Mouse (Mus musculus) neural tube, embryonic 15.5 days (tissue): ENCODE data around the gene Olfr685. TPM values are rescaled to one million over a fixed set of nuclear protein-coding genes. Genes with fewer than 3 reads are reported as not detected.

Experiments
- polyA plus RNA-seq: library from polyadenylated mRNA; unstranded; fragments of >200 nt; fragmentation: Nextera tagmentation; extraction: Ambion mirVana; gene quantifications from 2 replicates; pipeline ENCODE4 v1.2.1, GENCODE M21; 2015

Olfr685 gene
- polyA plus RNA-seq, 1 experiment from 2014 or later: not detected

Other genes with a start within 250 kb of the Olfr685 start
- gene Olfr670, start 223.4 kb downstream of the Olfr685 start, polyA plus RNA-seq: not detected in 2 replicates
- gene Olfr671, start 206.9 kb downstream of the Olfr685 start, polyA plus RNA-seq: not detected in 2 replicates
- gene Olfr672, start 184.0 kb downstream of the Olfr685 start, polyA plus RNA-seq: not detected in 2 replicates
- gene Olfr675, start 157.6 kb downstream of the Olfr685 start, polyA plus RNA-seq: not detected in 2 replicates
- gene Olfr676, start 153.3 kb downstream of the Olfr685 start, polyA plus RNA-seq: not detected in 2 replicates
- gene Olfr677, start 134.6 kb downstream of the Olfr685 start, polyA plus RNA-seq: not detected in 2 replicates
- not detected in 2 replicates for gene Olfr678, start 121.5 kb downstream of the Olfr685 start, polyA plus RNA-seq
- gene Olfr679, start 104.8 kb downstream of the Olfr685 start, polyA plus RNA-seq: not detected in 2 replicates
- not detected in 2 replicates for gene Olfr680-ps1, start 93.2 kb downstream of the Olfr685 start, polyA plus RNA-seq
- gene Olfr681, start 69.2 kb downstream of the Olfr685 start, polyA plus RNA-seq: not detected in 2 replicates
- not detected in 2 replicates for gene Olfr683, start 39.0 kb downstream of the Olfr685 start, polyA plus RNA-seq
- gene Olfr684, start 22.4 kb downstream of the Olfr685 start, polyA plus RNA-seq: not detected in 2 replicates
- not detected in 2 replicates for gene Olfr686, start 21.5 kb upstream of the Olfr685 start, polyA plus RNA-seq
- gene Olfr688, start 102.1 kb upstream of the Olfr685 start, polyA plus RNA-seq: not detected in 2 replicates
- gene Olfr689, start 125.2 kb upstream of the Olfr685 start, polyA plus RNA-seq: not detected in 2 replicates
- not detected in 2 replicates for gene Olfr690, start 148.1 kb upstream of the Olfr685 start, polyA plus RNA-seq
- gene Olfr691, start 156.3 kb upstream of the Olfr685 start, polyA plus RNA-seq: 0.23 and 0.26 TPM in 2 replicates
- gene Olfr692, start 182.2 kb upstream of the Olfr685 start, polyA plus RNA-seq: not detected in 2 replicates
- not detected in 2 replicates for gene Gm5901, start 189.0 kb upstream of the Olfr685 start, polyA plus RNA-seq
- 39.0 and 41.9 TPM in 2 replicates for gene Fam160a2, start 214.0 kb upstream of the Olfr685 start, polyA plus RNA-seq
- gene Cnga4, start 218.6 kb upstream of the Olfr685 start, polyA plus RNA-seq: 0.08 and 0.09 TPM in 2 replicates
- gene Cckbr, start 239.7 kb upstream of the Olfr685 start, polyA plus RNA-seq: 5.3 and 6.2 TPM in 2 replicates